Mouse (Mus musculus) frontal cortex, postnatal 36 days (tissue): Measurements from ENCODE around the gene Wasf1.

ENCODE experiments used
- DNase-seq, 2 experiments: peaks; one replicate each; pipeline ENCODE4 v3.0.0; 2022; ENCODE audit warnings: low spot score in 2 of 2

Gene Wasf1

DNA sequence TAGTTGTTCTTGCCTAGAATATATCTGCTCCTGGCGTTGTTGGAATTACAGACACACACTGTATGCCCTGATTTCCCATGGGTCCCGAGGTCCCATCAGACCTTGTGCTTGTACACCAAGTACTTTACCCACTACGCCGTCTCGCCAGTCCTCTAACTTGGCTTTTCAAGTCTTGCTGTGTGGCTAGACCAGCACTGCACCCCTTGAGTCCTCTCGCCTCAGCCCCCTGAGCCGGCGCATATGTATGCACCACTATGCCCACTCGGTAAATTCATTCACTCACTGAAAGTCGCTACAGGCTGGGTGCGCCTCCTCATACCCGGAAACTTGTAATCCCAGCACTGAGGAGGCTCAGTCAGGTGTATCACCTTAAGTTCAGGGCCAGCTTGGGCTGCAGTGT, 12.5 kb downstream of the Wasf1 start:
- DNase-seq, result no peak

DNA sequence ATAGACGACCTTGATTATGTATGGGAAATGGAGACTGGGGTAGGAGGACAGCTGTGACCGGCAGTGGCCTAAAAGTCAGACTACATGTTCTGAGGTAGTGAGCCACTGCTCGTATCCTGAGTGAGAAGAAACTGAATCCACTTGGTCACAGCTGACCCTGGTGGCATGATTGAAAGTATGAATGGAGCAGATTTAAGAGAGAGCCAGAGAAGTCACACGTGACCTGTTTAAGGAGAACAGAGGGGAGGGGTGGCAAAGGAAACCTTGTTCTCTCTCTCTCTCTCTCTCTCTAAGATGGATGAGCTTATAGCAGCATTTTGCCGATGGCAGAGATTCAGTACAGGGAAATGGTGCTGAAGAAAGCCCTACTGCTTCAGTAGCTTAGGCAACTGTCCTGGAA, 13.4 kb downstream of the Wasf1 start:
- no peak for DNase-seq

DNA sequence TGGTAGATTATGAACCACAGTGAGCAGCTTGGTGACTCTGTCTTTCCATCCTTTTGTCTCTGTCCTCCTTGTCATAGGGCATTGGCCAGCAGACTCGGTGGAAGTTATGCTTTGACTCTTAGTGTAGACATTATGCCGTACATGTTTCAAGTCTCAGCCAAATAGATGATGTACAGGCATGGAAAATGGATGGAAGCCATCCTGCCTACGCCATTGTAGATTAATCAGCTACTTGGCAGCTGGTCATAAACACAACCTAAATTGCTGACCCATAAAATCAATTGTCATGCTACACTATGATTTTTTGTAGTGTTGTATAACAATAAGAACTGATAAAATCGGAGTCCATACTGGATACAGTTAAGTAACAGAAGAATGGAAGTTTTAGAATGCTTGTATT, 18.5 kb downstream of the Wasf1 start:
- no peak for DNase-seq

DNA sequence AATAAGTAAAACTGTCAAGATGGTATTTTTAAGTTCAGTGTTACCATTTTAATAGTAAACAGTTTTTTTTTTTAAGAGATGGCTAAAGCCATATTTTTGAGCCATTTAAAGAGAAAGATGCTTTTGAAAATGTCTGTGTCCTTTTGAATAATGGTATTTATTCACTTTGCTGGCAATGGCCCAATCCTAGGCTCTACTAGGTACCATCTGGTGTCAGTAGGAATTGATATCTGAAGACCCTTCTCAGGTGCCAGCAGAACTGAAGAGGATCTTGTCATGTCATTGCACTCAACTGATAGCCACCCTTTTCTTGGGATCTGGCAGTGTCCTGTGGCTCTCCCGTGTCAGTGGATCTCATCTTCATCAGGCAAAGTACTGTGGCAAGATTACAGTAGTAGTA, 22.9 kb downstream of the Wasf1 start:
- DNase-seq, result no peak

DNA sequence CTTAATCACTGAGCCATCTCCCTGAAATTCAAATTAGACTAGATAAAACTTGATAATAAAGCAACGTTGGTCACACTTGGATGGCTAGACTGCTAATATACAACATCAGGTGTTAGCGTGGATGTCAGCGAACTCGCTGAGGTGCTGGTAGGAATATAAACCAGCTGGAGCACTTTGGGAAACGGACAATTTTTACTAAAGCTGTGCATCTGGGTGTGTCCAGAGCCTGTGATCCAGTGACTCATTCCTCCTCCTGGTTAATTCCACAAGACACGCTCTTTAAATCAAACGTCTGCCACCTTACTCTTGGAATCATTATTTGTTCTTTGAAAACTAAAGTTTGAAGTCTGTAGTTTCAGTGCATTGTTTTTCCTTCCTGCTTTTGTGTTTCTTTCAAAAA, 23.5 kb downstream of the Wasf1 start:
- DNase-seq, result no peak

DNA sequence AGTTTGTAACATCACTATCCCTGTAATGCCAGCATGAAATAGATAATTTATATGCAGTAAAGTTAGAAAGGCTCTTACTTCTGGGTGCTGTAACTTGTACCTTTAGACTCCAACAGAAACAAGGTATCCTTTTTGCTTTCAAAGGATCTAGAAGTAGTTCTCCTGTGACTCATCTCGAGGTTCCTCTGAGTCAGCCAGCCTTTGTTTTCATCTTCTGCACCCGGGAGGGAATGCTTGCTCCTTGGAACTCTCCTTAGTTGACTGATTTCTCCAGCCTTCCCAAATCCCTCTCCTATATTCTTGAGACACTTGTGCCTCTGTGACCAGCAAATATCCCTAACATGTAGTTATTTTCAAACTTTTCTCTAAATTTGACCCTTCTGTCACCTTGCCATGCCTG, 25.3 kb downstream of the Wasf1 start:
- DNase-seq, result no peak

DNA sequence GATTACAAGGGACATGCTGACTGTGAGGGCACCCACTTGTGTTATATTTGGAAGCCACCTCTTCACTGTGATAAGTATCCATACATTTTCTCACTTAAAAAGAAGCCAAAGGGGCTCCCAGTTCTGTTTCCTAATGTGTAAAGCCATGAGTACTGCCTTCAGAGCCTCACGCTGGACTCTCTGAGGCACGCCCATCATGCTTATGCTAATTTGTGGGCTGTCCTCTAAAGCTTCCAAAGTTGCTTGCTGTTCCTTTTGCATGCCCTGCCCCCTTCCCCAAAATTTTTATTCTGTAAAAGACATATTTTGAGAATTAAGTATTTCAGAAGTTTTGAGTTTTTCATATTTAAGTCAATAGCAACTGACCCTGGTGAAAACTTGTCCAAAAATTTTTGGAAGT, 27.5 kb downstream of the Wasf1 start:
- DNase-seq, result no peak

DNA sequence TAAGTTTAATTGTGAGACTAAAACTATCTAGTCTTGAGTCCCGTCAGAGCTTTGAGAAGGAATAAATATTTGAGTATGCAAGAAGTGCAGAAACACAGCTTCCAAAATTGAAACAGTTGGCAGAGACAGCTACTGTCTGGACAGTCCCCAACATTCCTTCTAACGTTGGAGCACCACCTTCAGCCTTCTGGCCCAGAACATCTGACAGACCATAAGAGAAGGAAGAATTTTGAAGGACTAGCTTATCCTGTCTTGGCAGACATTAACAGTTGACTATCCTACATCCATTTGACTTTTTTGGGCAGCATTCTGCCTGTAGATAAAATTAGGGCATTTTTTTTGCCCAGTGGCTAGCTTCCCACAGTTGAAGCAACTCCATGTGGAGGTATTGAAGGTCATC, 32.0 kb downstream of the Wasf1 start:
- no peak for DNase-seq

DNA sequence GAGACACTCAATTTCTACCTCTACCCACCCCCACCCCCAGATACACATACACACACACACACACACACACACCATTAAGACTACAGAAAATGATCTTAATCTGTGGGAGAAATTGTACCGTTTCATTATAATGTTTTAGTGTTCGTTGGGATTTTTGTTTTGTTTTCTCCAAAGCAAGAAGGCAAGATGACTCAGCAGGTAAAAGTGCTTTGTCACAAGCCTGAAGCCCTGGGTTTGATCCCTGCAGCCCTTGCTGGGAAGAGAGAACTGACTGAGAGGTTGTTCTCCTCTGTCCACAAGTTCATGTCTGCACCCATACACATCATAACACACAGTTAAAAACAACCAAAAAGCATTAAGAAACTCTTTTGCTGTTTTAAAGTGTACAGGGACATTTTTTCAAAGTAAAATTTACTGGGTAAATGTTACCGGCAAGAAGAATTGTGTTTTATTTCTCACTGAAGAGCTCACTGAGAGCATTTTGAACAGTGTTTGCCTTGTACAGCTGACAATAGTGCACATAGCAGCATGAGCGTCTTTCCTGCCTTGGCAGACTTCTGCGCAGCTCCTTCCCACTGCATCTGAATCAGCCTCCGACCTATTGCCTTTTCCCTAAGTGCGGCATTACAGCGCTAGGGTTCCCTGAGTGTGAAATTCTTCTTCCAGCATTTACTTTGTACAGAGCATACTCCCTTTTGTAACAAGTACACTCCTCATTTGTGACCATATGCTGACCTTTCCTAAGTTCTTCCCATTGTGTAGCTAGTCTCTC, 35.6 kb downstream of the Wasf1 start:
- DNase-seq, result no peak

DNA sequence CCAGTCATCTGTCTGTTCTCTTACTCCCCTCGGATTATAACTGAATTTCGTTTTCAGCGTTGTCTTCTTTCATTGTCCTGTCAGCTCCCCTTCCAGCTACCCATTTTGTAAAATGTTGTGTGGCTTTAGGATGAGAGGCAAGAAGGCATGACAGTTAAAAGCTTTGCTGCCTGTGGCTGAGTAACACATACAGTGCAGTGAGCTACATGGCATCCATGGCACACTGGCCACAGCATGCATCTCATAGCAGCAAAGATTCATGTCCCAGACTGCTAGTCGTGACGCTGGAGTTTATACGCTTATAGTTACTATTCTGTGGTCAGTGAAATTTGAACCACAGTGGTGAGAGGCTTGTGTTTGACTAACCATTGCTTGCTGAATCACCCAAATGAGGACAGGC, 36.2 kb downstream of the Wasf1 start:
- DNase-seq, result no peak

DNA sequence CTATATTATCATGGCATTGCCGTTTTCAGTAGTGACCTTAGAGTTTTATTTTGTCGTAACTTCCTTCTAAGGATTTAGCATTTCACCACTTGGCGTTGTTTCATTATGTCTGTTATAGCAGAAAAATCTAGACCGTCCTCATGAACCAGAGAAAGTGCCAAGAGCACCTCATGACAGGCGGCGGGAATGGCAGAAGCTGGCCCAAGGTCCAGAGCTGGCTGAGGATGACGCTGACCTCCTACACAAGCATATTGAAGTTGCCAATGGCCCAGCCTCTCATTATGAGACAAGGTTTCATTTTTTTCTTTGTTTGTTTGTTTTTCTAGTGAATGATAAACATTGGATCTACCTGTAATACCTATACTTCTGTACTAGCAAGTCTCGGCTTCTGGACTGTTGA, 49.7 kb downstream of the Wasf1 start:
- DNase-seq, result no peak

DNA sequence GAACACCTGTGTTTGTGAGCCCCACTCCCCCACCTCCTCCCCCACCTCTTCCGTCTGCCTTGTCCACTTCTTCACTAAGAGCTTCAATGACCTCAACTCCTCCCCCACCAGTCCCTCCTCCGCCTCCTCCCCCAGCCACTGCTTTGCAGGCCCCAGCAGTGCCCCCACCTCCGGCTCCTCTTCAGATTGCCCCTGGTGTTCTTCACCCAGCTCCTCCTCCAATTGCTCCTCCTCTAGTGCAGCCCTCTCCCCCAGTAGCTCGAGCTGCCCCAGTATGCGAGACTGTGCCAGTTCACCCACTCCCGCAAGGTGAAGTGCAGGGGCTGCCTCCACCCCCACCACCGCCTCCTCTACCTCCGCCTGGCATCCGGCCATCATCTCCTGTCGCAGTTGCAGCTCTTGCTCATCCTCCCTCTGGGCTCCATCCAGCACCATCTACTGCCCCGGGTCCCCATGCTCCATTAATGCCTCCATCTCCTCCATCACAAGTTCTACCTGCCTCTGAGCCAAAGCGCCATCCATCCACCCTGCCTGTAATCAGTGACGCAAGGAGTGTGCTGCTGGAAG, 53.0 kb downstream of the Wasf1 start:
- peak in 1 of 2 experiments; percentile 48 for DNase-seq

DNA sequence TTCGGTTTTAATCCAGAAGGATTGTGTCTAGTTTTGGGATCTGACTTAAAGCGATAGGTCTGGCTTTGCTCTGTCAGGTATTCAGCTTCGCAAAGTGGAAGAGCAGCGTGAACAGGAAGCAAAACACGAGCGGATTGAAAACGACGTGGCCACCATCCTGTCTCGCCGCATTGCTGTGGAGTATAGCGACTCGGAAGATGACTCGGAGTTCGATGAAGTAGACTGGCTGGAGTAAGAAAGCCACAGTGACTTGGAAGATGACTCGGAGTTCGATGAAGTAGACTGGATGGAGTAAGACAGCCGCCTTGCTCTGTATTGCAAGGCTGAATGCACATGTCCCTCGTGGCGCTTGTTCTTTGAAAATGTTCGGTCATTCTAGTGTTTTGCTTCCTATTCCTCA, 54.3 kb downstream of the Wasf1 start:
- no peak for DNase-seq

DNA sequence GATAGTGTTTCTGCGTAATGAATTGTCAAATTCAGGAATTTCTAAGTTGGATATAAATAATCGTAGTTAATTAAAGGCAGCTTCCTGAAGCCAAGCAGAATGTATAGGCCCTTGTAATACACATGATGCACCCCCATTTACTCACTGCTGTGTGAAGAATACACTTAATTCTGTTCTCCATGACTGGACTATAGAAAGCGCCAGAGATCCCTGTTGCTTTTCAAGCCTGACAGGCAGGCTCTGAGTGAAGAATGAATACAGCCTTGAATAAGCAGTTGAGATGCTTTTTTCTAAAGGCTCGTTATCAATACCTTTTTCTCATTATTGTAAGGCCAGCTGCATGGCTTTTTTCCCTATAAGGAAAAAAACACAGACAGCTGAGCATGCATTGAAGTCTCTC, 59.4 kb downstream of the Wasf1 start:
- DNase-seq, result no peak

DNA sequence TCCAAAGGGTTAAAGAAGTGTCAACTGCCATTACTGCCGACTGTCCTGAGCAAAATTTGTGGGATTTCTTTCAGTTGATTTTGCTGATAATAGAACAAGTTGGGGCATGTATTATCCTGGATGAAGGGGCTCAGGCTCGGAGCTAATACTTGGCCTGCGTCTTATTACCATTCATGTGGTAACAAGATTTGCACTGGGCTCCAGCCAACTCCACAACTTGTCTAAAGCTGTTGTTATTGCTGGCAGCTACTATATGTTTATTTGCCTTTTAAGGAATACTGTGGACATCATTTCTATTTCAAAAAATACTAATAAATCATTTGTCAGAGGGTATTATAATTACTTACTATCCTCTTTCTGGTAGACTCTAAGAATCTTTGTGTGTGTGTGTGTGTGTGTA, 66.9 kb downstream of the Wasf1 start:
- no peak for DNase-seq

DNA sequence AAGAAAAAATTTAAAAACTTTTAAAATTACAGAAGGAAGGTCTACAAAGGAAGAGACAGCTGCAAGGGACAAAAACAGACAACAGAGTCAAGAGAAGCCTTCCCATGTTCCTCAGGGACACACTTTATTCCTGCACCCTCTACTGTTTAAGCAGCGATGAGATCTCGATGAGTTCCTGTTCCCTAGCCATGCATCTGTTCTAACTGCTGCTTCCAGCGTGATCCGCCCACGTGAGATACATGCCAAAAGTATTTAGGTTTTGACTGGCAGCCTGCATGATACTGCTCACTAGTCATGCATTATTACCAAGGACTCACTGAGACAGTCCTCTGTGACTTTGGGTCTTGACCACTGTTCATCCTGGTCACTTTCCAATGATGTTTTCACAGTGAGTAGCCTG, 72.9 kb downstream of the Wasf1 start:
- DNase-seq, result peak in 1 of 2 experiments; percentile 72

DNA sequence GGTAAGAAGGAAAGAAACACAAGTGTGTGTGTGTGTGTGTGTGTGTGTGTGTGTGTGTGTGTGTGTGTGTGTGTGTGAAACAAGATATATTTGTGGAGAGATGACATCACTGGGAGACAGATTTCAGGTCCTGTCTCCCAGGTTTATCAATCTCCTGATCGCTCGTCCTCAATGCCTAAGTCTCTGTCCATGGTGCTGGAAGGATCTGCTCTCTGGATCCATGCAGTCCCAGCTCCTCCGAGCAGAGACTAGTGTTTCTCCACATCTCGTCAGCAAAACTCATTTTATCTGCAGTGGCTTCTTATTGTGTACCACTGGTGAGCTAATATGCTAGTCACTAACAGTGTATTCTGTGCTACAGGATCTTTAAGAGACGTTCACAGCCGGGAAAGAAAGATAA, 78.1 kb downstream of the Wasf1 start:
- no peak for DNase-seq

DNA sequence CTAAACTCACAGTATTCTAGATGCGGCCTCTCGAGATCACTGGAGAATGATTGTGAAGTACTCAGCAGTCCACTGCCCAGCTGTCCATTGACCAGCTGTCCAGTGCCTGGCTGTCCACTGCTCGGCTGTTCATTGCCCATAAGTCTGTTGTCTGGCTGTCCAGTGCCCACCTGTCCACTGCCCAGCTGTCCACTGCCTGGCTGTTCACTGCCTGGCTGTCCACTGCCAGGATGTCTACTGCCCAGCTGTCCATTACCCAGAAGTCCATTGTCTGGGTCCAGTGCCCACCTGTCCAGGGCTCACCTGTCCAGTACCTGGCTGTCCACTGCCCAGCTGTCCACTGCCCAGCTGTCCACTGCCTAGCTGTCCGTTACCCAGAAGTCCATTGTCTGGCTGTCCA, 78.7 kb downstream of the Wasf1 start:
- no peak for DNase-seq

DNA sequence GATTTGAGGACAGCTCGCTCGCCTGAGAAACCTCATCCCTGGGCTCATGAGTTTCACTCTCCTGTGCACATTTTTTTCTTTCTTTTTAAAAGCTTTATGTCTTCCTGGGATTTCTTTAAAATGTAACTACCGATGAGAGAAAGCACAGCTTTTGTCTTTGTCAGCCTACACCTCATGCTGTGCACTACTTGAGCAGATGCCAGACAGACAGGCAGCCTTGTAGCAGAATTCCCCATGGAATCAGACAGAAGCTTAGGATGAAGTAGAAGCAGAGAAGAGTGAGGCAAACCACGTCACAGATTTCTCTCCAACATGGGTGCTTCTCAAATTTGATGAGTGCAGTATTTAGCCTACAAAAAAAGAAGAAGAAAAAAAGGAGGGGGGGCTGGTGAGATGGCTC, 81.3 kb downstream of the Wasf1 start:
- peak in 1 of 2 experiments; percentile 69 for DNase-seq

DNA sequence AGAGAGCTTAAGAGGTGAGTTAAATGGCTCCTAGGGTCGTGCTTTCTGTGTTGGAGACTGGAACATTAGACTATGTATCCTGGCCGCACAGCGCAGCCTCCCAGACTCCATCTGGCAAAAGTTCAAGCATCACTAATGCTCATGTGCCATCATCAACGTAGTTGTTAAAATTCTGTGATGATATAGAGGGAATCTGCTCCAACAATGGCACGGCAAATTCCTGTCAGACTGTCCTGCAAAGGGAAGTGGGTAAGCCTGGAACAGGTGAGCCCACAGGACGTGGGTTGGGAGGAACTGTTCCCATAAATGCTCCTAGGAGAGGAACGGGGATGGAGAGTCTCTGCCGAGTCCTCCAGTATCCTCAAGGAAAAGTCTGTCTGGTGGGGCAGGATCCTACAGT, 85.3 kb downstream of the Wasf1 start:
- no peak for DNase-seq

DNA sequence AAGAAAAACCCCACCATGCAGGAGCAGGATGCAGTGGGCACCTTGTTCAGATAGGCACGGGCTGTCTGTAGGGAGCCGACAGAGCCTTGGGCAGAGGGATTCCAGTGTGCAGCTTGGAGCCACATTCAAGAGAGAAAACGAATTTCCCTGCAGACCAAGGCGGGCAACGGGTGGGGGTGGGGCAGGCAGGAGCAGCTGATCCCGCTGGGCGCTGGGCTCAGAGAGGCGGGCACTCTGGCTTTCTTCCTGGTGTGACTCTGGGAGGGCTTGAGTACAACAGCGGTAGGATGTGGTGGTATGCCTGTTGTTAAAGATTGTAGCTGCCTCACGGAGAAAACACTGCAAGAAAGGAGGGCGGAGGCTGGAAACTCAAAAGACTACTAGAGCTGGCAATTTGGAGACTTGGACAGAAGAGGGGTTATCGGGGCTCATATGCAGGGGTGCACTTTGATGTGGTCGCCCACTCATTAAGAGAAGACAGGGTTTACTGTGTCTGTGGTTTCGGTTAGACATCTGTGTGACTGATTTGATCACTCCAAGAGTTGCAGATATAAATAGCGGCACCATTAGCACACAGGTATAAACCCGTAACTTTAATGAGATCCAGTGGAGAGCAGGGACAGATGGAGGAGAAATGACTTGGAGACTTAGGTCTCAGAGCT, 86.2 kb downstream of the Wasf1 start:
- peak in 1 of 2 experiments; percentile 36 for DNase-seq

DNA sequence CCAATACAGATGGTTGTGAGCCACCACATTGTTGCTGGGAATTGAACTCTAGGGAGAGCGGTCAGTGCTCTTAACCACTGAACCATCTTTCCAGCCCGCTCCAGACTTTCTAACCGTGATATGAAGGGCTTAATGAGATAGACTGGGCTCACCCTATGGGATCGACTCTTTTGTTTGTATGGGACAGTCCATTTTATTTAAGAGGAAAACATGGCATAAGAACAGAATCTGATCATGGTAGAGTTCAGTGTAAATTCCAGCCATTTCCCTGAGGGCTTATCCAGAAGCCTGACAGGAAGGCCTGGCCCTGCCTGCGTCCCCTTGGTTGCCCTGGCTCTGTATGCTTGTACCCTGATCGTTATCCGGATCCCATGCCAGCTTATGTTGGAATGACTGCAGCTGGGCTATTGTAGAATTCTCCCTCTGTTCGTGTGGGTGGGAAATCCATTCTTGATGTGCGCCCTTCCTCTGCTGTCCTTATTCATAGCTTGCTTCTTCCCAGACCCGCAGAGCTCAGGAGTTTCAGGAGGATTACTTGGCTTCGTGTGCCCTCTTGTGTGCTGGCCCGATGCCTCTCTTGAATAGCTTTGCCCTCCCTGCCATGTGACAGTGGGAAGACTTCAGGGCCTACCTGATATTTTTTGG, 87.4 kb downstream of the Wasf1 start:
- DNase-seq, result peak in 1 of 2 experiments; percentile 63

DNA sequence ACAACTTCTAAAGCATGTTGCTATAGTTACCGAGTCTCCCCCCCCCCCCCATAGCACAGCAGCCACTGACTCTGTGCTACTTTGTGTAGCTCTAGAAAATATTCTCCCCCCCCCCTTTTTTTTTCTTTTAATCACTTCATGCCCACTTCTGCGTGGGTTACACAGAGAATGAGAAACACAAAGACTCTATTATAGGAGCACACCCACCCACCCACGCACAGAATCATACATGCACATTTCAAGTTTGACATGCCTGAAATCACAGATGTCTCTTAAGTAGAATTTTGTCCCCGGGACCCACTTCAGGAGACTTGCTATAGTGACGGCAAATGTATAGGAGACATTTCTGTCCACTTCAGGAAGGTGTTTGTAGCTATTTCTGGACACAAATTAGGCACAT, 88.0 kb downstream of the Wasf1 start:
- peak in 1 of 2 experiments; percentile 55 for DNase-seq
